Mouse (Mus musculus): ENCODE measurements at regions not wholly inside any gene's neighbourhood (a gene's known extent, or its start where the extent isn't known, plus 50 kb on each side); places are given as distances from the start of the nearest gene placed in this dataset. TPM values are rescaled to one million over a fixed set of nuclear protein-coding genes. Genes with fewer than 3 reads are reported as not detected.

GRCm38 (mm10) chr1:195312426-195312825, 135.9 kb upstream of the Cr2 start:
- no peak for ATAC-seq (ENCODE audit: low FRiP score, low read depth)
- 64% methylated on average over 2 of the region's 2 CpGs for WGBS
- no peak overlapping the region for H3K27ac ChIP-seq (replicated peaks)
- no peaks in the 10 kb centered on the region for H3K27me3 ChIP-seq
- no peak overlapping the region for H3K9ac ChIP-seq (replicated peaks)
- H3K4me3 ChIP-seq = no peak overlapping the region
- H3K36me3 ChIP-seq = no peaks in the 10 kb centered on the region
- no peaks in the 10 kb centered on the region for H3K9me3 ChIP-seq
- no peaks in the 10 kb centered on the region for H3K4me1 ChIP-seq
- H3K4me2 ChIP-seq (replicated peaks) = no peak overlapping the region

- WGBS = 85% methylated on average over 2 of the region's 2 CpGs
- ATAC-seq (ENCODE audit: low FRiP score, low read depth) = no peak
- no peak overlapping the region for H3K27ac ChIP-seq (replicated peaks)
- no peaks in the 10 kb centered on the region for H3K4me1 ChIP-seq
- no peaks in the 10 kb centered on the region for H3K27me3 ChIP-seq
- no peaks in the 10 kb centered on the region for H3K36me3 ChIP-seq
- H3K4me2 ChIP-seq (replicated peaks) = no peak overlapping the region
- H3K4me3 ChIP-seq = no peak overlapping the region
- no peak overlapping the region for H3K9ac ChIP-seq (replicated peaks)
- no peaks in the 10 kb centered on the region for H3K9me3 ChIP-seq
Measured at GRCm38 (mm10) chr1:195285076-195285475, 108.6 kb upstream of the Cr2 start.

GRCm38 (mm10) chr1:195241496-195241895, 65.0 kb upstream of the Cr2 start:
- Histone ChIP-seq H3K27me3 (no peaks in the 10 kb centered on the region), H3K9me3 (no peaks in the 10 kb centered on the region), H3K9ac (replicated peaks) (no peak overlapping the region), H3K36me3 (no peaks in the 10 kb centered on the region), H3K4me2 (replicated peaks) (no peak overlapping the region), H3K4me3 (no peak overlapping the region), H3K27ac (replicated peaks) (no peak overlapping the region), H3K4me1 (no peaks in the 10 kb centered on the region)
- ATAC-seq (ENCODE audit: low FRiP score, low read depth) = no peak
- WGBS = 8% methylated on average over 30 of the region's 30 CpGs

GRCm38 (mm10) chr1:195232658-195233057, 56.1 kb upstream of the Cr2 start:
- Histone ChIP-seq H3K4me2 (replicated peaks) (no peak overlapping the region), H3K9ac (replicated peaks) (no peak overlapping the region), H3K27ac (replicated peaks) (no peak overlapping the region), H3K27me3 (no peaks in the 10 kb centered on the region; the same call in 1 of the 2 replicates), H3K9me3 (no peaks in the 10 kb centered on the region), H3K4me3 (no peak overlapping the region), H3K4me1 (no peaks in the 10 kb centered on the region), H3K36me3 (no peaks in the 10 kb centered on the region)
- peak; percentile 70 for ATAC-seq (ENCODE audit: low FRiP score, low read depth)

GRCm38 (mm10) chr1:195227007-195227406, 50.5 kb upstream of the Cr2 start:
- no peaks in the 10 kb centered on the region for H3K9me3 ChIP-seq
- no peak overlapping the region for H3K9ac ChIP-seq (replicated peaks)
- H3K27me3 ChIP-seq = no peaks in the 10 kb centered on the region
- no peaks in the 10 kb centered on the region for H3K36me3 ChIP-seq
- no peak overlapping the region for H3K27ac ChIP-seq (replicated peaks)
- WGBS = 87% methylated on average over 2 of the region's 2 CpGs
- H3K4me1 ChIP-seq = no peaks in the 10 kb centered on the region
- no peak overlapping the region for H3K4me3 ChIP-seq
- H3K4me2 ChIP-seq (replicated peaks) = no peak overlapping the region
- 0 out of 2 replicates have a peak, but pooled peaks have one; percentile 47 for ATAC-seq (ENCODE audit: low FRiP score, low read depth)

Small RNAs in the stretch of these regions (microRNA-seq; reads per million reads assigned to microRNA genes)
- gene Gm24802 = not detected

Measured in midbrain, embryonic 12.5 days (tissue).